Mouse (Mus musculus): ENCODE results near the gene Auh. TPM values are rescaled to one million over a fixed set of nuclear protein-coding genes. Genes with fewer than 3 reads are reported as not detected.
A peak's percentile ranks its signal among the peaks of the same experiment; 100 is the strongest.

Gene Auh
- polyA plus RNA-seq, 1 experiment from 2014 or later, result 61.7 TPM

- Histone ChIP-seq H3K4me2 (ENCODE audit: low read depth, low read length) (peak overlapping the region; percentile 22), H3K27ac (ENCODE audit: low read length) (peak overlapping the region; percentile 89), H3K4me1 (ENCODE audit: control insufficient read depth, insufficient read depth, low read length) (peaks cover 43% of the 10 kb centered on the region), H3K9me3 (replicated peaks; ENCODE audit: control insufficient read depth, low read length) (no peaks in the 10 kb centered on the region), H3K36me3 (ENCODE audit: control insufficient read depth, insufficient read depth) (no peaks in the 10 kb centered on the region), H3K9ac (ENCODE audit: low read length) (peak overlapping the region; percentile 54), H3K27me3 (ENCODE audit: control insufficient read depth, insufficient read depth, low read length) (no peaks in the 10 kb centered on the region), H3K4me3 (ENCODE audit: low read length) (no peak overlapping the region)
- peak; percentile 71 for ATAC-seq (replicated peaks; ENCODE audit: extremely low read depth, insufficient read depth, low FRiP score)
- 8% methylated on average over 3 of the region's 3 CpGs for WGBS
Measured at GRCm38 (mm10) chr13:52818760-52819159, 110.7 kb downstream of the Auh start.

- H3K27ac ChIP-seq (ENCODE audit: low read length), result peak overlapping the region; percentile 89
- H3K4me2 ChIP-seq (ENCODE audit: low read depth, low read length), result peak overlapping the region; percentile 22
- 0 out of 2 replicates have a peak overlapping the region, but pooled peaks have one; percentile 35 for H3K9ac ChIP-seq (ENCODE audit: low read length)
- H3K4me3 ChIP-seq (ENCODE audit: low read length), result no peak overlapping the region
- 19% methylated on average over 6 of the region's 6 CpGs for WGBS
- peaks cover 41% of the 10 kb centered on the region for H3K4me1 ChIP-seq (ENCODE audit: control insufficient read depth, insufficient read depth, low read length)
- no peaks in the 10 kb centered on the region for H3K9me3 ChIP-seq (replicated peaks; ENCODE audit: control insufficient read depth, low read length)
- ATAC-seq (replicated peaks; ENCODE audit: extremely low read depth, insufficient read depth, low FRiP score), result no peak
- H3K27me3 ChIP-seq (ENCODE audit: control insufficient read depth, insufficient read depth, low read length), result no peaks in the 10 kb centered on the region
- H3K36me3 ChIP-seq (ENCODE audit: control insufficient read depth, insufficient read depth), result no peaks in the 10 kb centered on the region
Measured at GRCm38 (mm10) chr13:52817991-52818491, 111.4 kb downstream of the Auh start.

- Histone ChIP-seq H3K4me2 (ENCODE audit: low read depth, low read length) (no peak overlapping the region), H3K9me3 (replicated peaks; ENCODE audit: control insufficient read depth, low read length) (no peaks in the 10 kb centered on the region), H3K27me3 (ENCODE audit: control insufficient read depth, insufficient read depth, low read length) (no peaks in the 10 kb centered on the region), H3K36me3 (ENCODE audit: control insufficient read depth, insufficient read depth) (no peaks in the 10 kb centered on the region), H3K4me3 (ENCODE audit: low read length) (no peak overlapping the region), H3K27ac (ENCODE audit: low read length) (no peak overlapping the region), H3K4me1 (ENCODE audit: control insufficient read depth, insufficient read depth, low read length) (peaks cover 10% of the 10 kb centered on the region), H3K9ac (ENCODE audit: low read length) (no peak overlapping the region)
- ATAC-seq (replicated peaks; ENCODE audit: extremely low read depth, insufficient read depth, low FRiP score), result no peak
- WGBS, result 56% methylated on average over 3 of the region's 3 CpGs
Measured at GRCm38 (mm10) chr13:52813750-52814149, 115.7 kb downstream of the Auh start.

GRCm38 (mm10) chr13:52812549-52813515, 116.6 kb downstream of the Auh start:
- Histone ChIP-seq H3K4me3 (ENCODE audit: low read length) (no peak overlapping the region), H3K4me1 (ENCODE audit: control insufficient read depth, insufficient read depth, low read length) (peaks cover under 1% of the 10 kb centered on the region), H3K9me3 (replicated peaks; ENCODE audit: control insufficient read depth, low read length) (no peaks in the 10 kb centered on the region), H3K27me3 (ENCODE audit: control insufficient read depth, insufficient read depth, low read length) (no peaks in the 10 kb centered on the region), H3K27ac (ENCODE audit: low read length) (no peak overlapping the region), H3K4me2 (ENCODE audit: low read depth, low read length) (no peak overlapping the region), H3K36me3 (ENCODE audit: control insufficient read depth, insufficient read depth) (no peaks in the 10 kb centered on the region), H3K9ac (ENCODE audit: low read length) (no peak overlapping the region)
- no peak for ATAC-seq (replicated peaks; ENCODE audit: extremely low read depth, insufficient read depth, low FRiP score)
- WGBS, result 87% methylated on average over 16 of the region's 16 CpGs

- Histone ChIP-seq H3K9me3 (replicated peaks; ENCODE audit: control insufficient read depth, low read length) (no peaks in the 10 kb centered on the region), H3K4me2 (ENCODE audit: low read depth, low read length) (no peak overlapping the region), H3K4me3 (ENCODE audit: low read length) (no peak overlapping the region), H3K27me3 (ENCODE audit: control insufficient read depth, insufficient read depth, low read length) (no peaks in the 10 kb centered on the region), H3K36me3 (ENCODE audit: control insufficient read depth, insufficient read depth) (no peaks in the 10 kb centered on the region), H3K9ac (ENCODE audit: low read length) (no peak overlapping the region), H3K27ac (ENCODE audit: low read length) (no peak overlapping the region), H3K4me1 (ENCODE audit: control insufficient read depth, insufficient read depth, low read length) (peaks cover 4% of the 10 kb centered on the region)
- ATAC-seq (replicated peaks; ENCODE audit: extremely low read depth, insufficient read depth, low FRiP score), result no peak
- 86% methylated on average over 11 of the region's 11 CpGs for WGBS
Measured at GRCm38 (mm10) chr13:52807722-52808121, 121.8 kb downstream of the Auh start.

- H3K36me3 ChIP-seq (ENCODE audit: control insufficient read depth, insufficient read depth), result no peaks in the 10 kb centered on the region
- no peak overlapping the region for H3K27ac ChIP-seq (ENCODE audit: low read length)
- no peak; the same call in 1 of the 2 replicates for ATAC-seq (replicated peaks; ENCODE audit: extremely low read depth, insufficient read depth, low FRiP score)
- H3K4me3 ChIP-seq (ENCODE audit: low read length), result no peak overlapping the region
- H3K27me3 ChIP-seq (ENCODE audit: control insufficient read depth, insufficient read depth, low read length), result no peaks in the 10 kb centered on the region
- no peak overlapping the region for H3K4me2 ChIP-seq (ENCODE audit: low read depth, low read length)
- no peaks in the 10 kb centered on the region for H3K9me3 ChIP-seq (replicated peaks; ENCODE audit: control insufficient read depth, low read length)
- 47% methylated on average over 4 of the region's 4 CpGs for WGBS
- H3K4me1 ChIP-seq (ENCODE audit: control insufficient read depth, insufficient read depth, low read length), result peaks cover 8% of the 10 kb centered on the region
- no peak overlapping the region for H3K9ac ChIP-seq (ENCODE audit: low read length)
Measured at GRCm38 (mm10) chr13:52806029-52806428, 123.5 kb downstream of the Auh start.

- no peak overlapping the region for H3K9ac ChIP-seq (ENCODE audit: low read length)
- peaks cover 8% of the 10 kb centered on the region for H3K4me1 ChIP-seq (ENCODE audit: control insufficient read depth, insufficient read depth, low read length)
- H3K36me3 ChIP-seq (ENCODE audit: control insufficient read depth, insufficient read depth), result no peaks in the 10 kb centered on the region
- H3K4me3 ChIP-seq (ENCODE audit: low read length), result no peak overlapping the region
- no peak for ATAC-seq (replicated peaks; ENCODE audit: extremely low read depth, insufficient read depth, low FRiP score)
- no peak overlapping the region for H3K27ac ChIP-seq (ENCODE audit: low read length)
- WGBS, result 64% methylated on average over 6 of the region's 6 CpGs
- H3K4me2 ChIP-seq (ENCODE audit: low read depth, low read length), result no peak overlapping the region
- no peaks in the 10 kb centered on the region for H3K9me3 ChIP-seq (replicated peaks; ENCODE audit: control insufficient read depth, low read length)
- H3K27me3 ChIP-seq (ENCODE audit: control insufficient read depth, insufficient read depth, low read length), result no peaks in the 10 kb centered on the region
Measured at GRCm38 (mm10) chr13:52805581-52805980, 123.9 kb downstream of the Auh start.

- H3K27ac ChIP-seq (ENCODE audit: low read length), result no peak overlapping the region
- H3K9ac ChIP-seq (ENCODE audit: low read length), result no peak overlapping the region
- WGBS, result 24% methylated on average over 4 of the region's 4 CpGs
- no peak overlapping the region for H3K4me3 ChIP-seq (ENCODE audit: low read length)
- no peak overlapping the region for H3K4me2 ChIP-seq (ENCODE audit: low read depth, low read length)
- no peaks in the 10 kb centered on the region for H3K27me3 ChIP-seq (ENCODE audit: control insufficient read depth, insufficient read depth, low read length)
- no peaks in the 10 kb centered on the region for H3K36me3 ChIP-seq (ENCODE audit: control insufficient read depth, insufficient read depth)
- ATAC-seq (replicated peaks; ENCODE audit: extremely low read depth, insufficient read depth, low FRiP score), result no peak
- peaks cover 8% of the 10 kb centered on the region for H3K4me1 ChIP-seq (ENCODE audit: control insufficient read depth, insufficient read depth, low read length)
- H3K9me3 ChIP-seq (replicated peaks; ENCODE audit: control insufficient read depth, low read length), result no peaks in the 10 kb centered on the region
Measured at GRCm38 (mm10) chr13:52802482-52802881, 127.0 kb downstream of the Auh start.

GRCm38 (mm10) chr13:52800687-52801341, 128.7 kb downstream of the Auh start:
- Histone ChIP-seq H3K4me1 (ENCODE audit: control insufficient read depth, insufficient read depth, low read length) (peaks cover 8% of the 10 kb centered on the region), H3K9ac (ENCODE audit: low read length) (no peak overlapping the region), H3K27me3 (ENCODE audit: control insufficient read depth, insufficient read depth, low read length) (no peaks in the 10 kb centered on the region), H3K4me2 (ENCODE audit: low read depth, low read length) (no peak overlapping the region), H3K36me3 (ENCODE audit: control insufficient read depth, insufficient read depth) (no peaks in the 10 kb centered on the region), H3K27ac (ENCODE audit: low read length) (no peak overlapping the region), H3K4me3 (ENCODE audit: low read length) (no peak overlapping the region), H3K9me3 (replicated peaks; ENCODE audit: control insufficient read depth, low read length) (no peaks in the 10 kb centered on the region)
- 43% methylated on average over 4 of the region's 4 CpGs for WGBS
- ATAC-seq (replicated peaks; ENCODE audit: extremely low read depth, insufficient read depth, low FRiP score), result 0 out of 2 replicates have a peak, but pooled peaks have one; percentile 26
